Mouse (Mus musculus) liver, postnatal 0 days (tissue): ENCODE results near the gene Cacng2. TPM values are rescaled to one million over a fixed set of nuclear protein-coding genes. Genes with fewer than 3 reads are reported as not detected.
A peak's percentile ranks its signal among the peaks of the same experiment; 100 is the strongest.

ENCODE experiments used
- ATAC-seq: fragments of 200-750 bp; cut with Nextera tagmentation; 2 replicates; pipeline ENCODE4 v1.8.0; 2017; ENCODE audit warnings: mild to moderate bottlenecking, moderate library complexity
- DNase-seq: peaks from one replicate; pipeline ENCODE4 v3.0.0-alpha.2; 2016
- H3K27ac ChIP-seq: fragments of 300-500 bp; sonication (generic); 2 replicates; pipeline ENCODE4 v1.5.1; 2014; ENCODE audit warnings: antibody characterized with exemption, moderate library complexity, mild to moderate bottlenecking, low read depth
- H3K27me3 ChIP-seq: fragments of 300-500 bp; sonication (generic); 2 replicates; pipeline ENCODE4 v1.6.1; 2014; ENCODE audit warnings: low read length, control low read depth, mixed read lengths; ENCODE audit not compliant: insufficient read depth
- H3K36me3 ChIP-seq: fragments of 300-500 bp; sonication (generic); replicated peaks from 2 replicates; pipeline ENCODE4 v1.6.1; 2014; ENCODE audit warnings: mild to moderate bottlenecking, control low read depth, low read length, moderate library complexity, mixed read lengths; ENCODE audit not compliant: insufficient read depth
- H3K4me1 ChIP-seq: fragments of 300-500 bp; sonication (generic); 2 replicates; pipeline ENCODE4 v1.6.1; 2014; ENCODE audit warnings: antibody characterized with exemption, mild to moderate bottlenecking, control low read depth; ENCODE audit not compliant: insufficient read depth
- H3K4me2 ChIP-seq: fragments of 300-500 bp; sonication (generic); 2 replicates; pipeline ENCODE4 v1.6.1; 2014; ENCODE audit warnings: low read depth, mild to moderate bottlenecking, low read length, moderate library complexity, mixed read lengths
- H3K4me3 ChIP-seq: fragments of 300-500 bp; sonication (generic); 2 replicates; pipeline ENCODE4 v1.5.1; 2014; ENCODE audit warnings: low read depth, low read length
- H3K9ac ChIP-seq: fragments of 300-500 bp; sonication (generic); replicated peaks from 2 replicates; pipeline ENCODE4 v1.6.1; 2014; ENCODE audit warnings: mild to moderate bottlenecking, moderate library complexity
- H3K9me3 ChIP-seq: fragments of 300-500 bp; sonication (generic); 2 replicates; pipeline ENCODE4 v1.6.1; 2016; ENCODE audit warnings: mild to moderate bottlenecking, control low read depth, low read length, mixed read lengths
- CTCF ChIP-seq: sonication (generic); IDR thresholded peaks from 2 replicates; pipeline ENCODE4 v1.5.1; 2016; ENCODE audit warnings: antibody characterized with exemption, low read depth
- EP300 ChIP-seq: IDR thresholded peaks from 2 replicates; pipeline ENCODE4 v1.6.1; 2016; ENCODE audit warnings: antibody characterized with exemption, low read depth, mild to moderate bottlenecking
- WGBS: fragments of 180-500 bp; shearing (Covaris S2); extraction: QIAGEN DNeasy Blood & Tissue Kit; methylation state at CpG from one replicate; pipeline ENCODE4 v1.1.7; 2014; ENCODE audit not compliant: insufficient replicate concordance; 5-methylcytosine and 5-hydroxymethylcytosine counted together
- polyA plus RNA-seq: library from polyadenylated mRNA; unstranded; fragments of >200 nt; fragmentation: Nextera tagmentation; extraction: Ambion mirVana; gene quantifications from 2 replicates; pipeline ENCODE4 v1.2.1, GENCODE M21; 2015

Cacng2 gene
- polyA plus RNA-seq, 1 experiment from 2014 or later = not detected

DNA sequence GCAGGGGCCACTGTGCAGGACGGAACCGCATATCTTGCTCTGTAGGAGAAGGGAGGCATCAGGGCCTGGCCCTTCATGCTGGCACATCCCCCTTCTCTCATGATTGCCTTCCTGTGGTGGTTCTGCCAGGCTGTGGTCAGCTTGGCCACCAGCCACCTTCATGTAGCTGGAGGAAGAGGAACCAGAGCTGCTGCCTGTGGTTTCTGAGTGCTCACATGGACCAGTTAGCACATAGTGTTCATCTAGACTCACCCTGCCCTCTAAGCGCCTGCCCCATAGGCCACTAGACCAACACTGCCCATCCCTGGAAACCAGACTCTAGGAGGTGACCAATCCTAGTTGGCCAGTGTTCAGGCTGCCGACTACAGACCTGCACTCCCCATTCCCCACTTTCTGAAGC lies 174.1 kb downstream of the Cacng2 start:
- Histone ChIP-seq H3K4me3 (no peak overlapping the region), H3K4me2 (no peak overlapping the region; the same call in 1 of the 2 replicates), H3K4me1 (no peaks in the 10 kb centered on the region), H3K27ac (peak overlapping the region; percentile 12; the same call in 1 of the 2 replicates), H3K9me3 (no peaks in the 10 kb centered on the region), H3K36me3 (no peaks in the 10 kb centered on the region), H3K27me3 (no peaks in the 10 kb centered on the region), H3K9ac (no peak overlapping the region)
- DNase-seq (peak; percentile 56), ATAC-seq (peak; percentile 57)
- 55% methylated on average over 4 of the region's 4 CpGs for WGBS
- TF ChIP-seq EP300 (no peak), CTCF (no peak)

Other genes with a start within 250 kb of the Cacng2 start
- 258 and 261 TPM in 2 replicates for gene Txn2, start 191.0 kb downstream of the Cacng2 start, polyA plus RNA-seq
- gene Foxred2, start 163.3 kb downstream of the Cacng2 start, polyA plus RNA-seq = 0.56 and 0.71 TPM in 2 replicates
- 61.2 and 68.4 TPM in 2 replicates for gene Eif3d, start 149.2 kb downstream of the Cacng2 start, polyA plus RNA-seq
- gene Ift27, start 54.1 kb upstream of the Cacng2 start, polyA plus RNA-seq = 24.4 and 25.3 TPM in 2 replicates
- 2.4 TPM in 1 of 2 replicates, not detected in the other for gene Pvalb, start 86.4 kb upstream of the Cacng2 start, polyA plus RNA-seq
- gene Ncf4, start 124.8 kb upstream of the Cacng2 start, polyA plus RNA-seq = 55.5 and 56.7 TPM in 2 replicates
- 2.2 and 2.6 TPM in 2 replicates for gene Csf2rb2, start 185.7 kb upstream of the Cacng2 start, polyA plus RNA-seq
- gene Csf2rb, start 205.7 kb upstream of the Cacng2 start, polyA plus RNA-seq = 8.9 and 9.6 TPM in 2 replicates